8 mouse cellular contexts compared by ENCODE assay signal in the genomic region with DNA sequence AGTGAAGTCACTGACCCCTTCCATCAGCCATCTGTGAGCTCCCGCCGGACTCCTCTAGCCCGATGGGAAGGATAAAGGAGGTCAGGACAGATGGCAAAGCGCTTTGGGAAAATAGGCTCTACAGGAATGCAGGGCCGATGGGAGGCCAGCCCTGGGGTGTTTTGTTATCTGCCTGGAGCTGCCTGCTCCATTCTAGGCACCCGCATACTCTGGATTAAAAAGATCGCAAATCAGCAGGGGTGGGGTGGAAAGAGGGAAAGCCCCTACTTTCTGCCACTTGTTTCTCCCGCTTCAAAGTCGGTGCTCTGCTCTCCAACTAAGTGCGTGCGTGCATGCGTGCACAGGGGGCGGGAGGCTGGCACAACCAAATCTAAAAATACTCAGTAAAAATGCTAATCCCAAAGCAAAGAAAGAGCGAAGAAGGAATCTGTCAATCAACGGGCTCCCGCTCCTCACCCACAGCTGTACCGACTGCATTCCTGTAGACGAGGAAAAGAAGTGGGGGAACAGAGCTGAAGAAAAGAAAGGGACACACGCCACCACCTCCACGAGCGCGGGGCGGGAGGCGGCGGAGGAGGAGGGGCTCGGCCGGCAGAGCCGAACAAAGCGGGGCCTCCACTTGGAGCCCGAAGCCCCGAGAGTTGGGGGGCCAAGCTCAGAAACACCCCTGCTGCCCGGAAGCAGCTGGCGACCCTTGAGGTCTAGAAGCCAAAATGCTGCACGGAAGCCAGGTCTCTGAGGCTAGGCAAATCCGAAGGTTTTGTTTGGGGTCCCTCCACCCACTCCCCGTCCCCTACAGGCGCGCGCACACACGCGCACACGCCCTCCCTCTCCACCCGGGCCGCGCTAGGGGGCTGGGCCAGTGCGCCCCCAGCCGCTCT. TPM values are rescaled to one million over a fixed set of nuclear protein-coding genes. Genes with fewer than 3 reads are reported as not detected.
A peak's percentile ranks its signal among the peaks of the same experiment; 100 is the strongest.
DNase-seq lines count a peak whose midpoint lies in the region; ATAC-seq and TF ChIP-seq lines count a peak whose summit lies in the region.

No protein-coding gene starts in this region.

- no peaks in the 10 kb centered on the region for H3K9me3 ChIP-seq in forebrain, postnatal 0 days (ENCODE audit: low read length)
- no peaks in the 10 kb centered on the region for H3K9me3 ChIP-seq in kidney, postnatal 0 days (replicated peaks; ENCODE audit: low read length)
- H3K9me3 ChIP-seq in lung, embryonic 16.5 days (ENCODE audit: control insufficient read depth, low read length): peaks cover 4% of the 10 kb centered on the region

- peak overlapping the region; percentile 99 for H3K4me2 ChIP-seq in forebrain, postnatal 0 days (ENCODE audit: low read depth)
- peak overlapping the region; percentile 88 for H3K4me2 ChIP-seq in kidney, postnatal 0 days (ENCODE audit: low read length)
- peak overlapping the region; percentile 85 for H3K4me2 ChIP-seq in lung, embryonic 16.5 days (ENCODE audit: low read depth, low read length)

- H3K9ac ChIP-seq in forebrain, postnatal 0 days: peak overlapping the region; percentile 51
- H3K9ac ChIP-seq in kidney, postnatal 0 days (ENCODE audit: low read depth, low read length): peak overlapping the region; percentile 81
- H3K9ac ChIP-seq in lung, embryonic 16.5 days (ENCODE audit: low read length): peak overlapping the region; percentile 97

- H3K4me3 ChIP-seq in testis, adult 2 months (ENCODE audit: control insufficient read depth, low read depth, low read length): peak overlapping the region; percentile 86
- H3K4me3 ChIP-seq in forebrain, postnatal 0 days (ENCODE audit: low read depth, low read length): peak overlapping the region; percentile 62
- peak overlapping the region; percentile 87 for H3K4me3 ChIP-seq in kidney, postnatal 0 days (replicated peaks; ENCODE audit: low read depth, low read length)
- H3K4me3 ChIP-seq in lung, embryonic 16.5 days (ENCODE audit: low read length): peak overlapping the region; percentile 89

- no peaks in the 10 kb centered on the region for H3K36me3 ChIP-seq in testis, adult 2 months (ENCODE audit: control insufficient read depth, insufficient read depth, low read length)
- no peaks in the 10 kb centered on the region for H3K36me3 ChIP-seq in forebrain, postnatal 0 days (ENCODE audit: insufficient read depth)
- H3K36me3 ChIP-seq in kidney, postnatal 0 days (ENCODE audit: insufficient read depth, low read length): no peaks in the 10 kb centered on the region
- H3K36me3 ChIP-seq in lung, embryonic 16.5 days (ENCODE audit: control insufficient read depth, insufficient read depth, low read length): no peaks in the 10 kb centered on the region

- peaks cover 8% of the 10 kb centered on the region for H3K4me1 ChIP-seq in testis, adult 2 months (ENCODE audit: control insufficient read depth, insufficient read depth, low read length)
- peaks cover 24% of the 10 kb centered on the region for H3K4me1 ChIP-seq in forebrain, postnatal 0 days (ENCODE audit: insufficient read depth)
- peaks cover 50% of the 10 kb centered on the region for H3K4me1 ChIP-seq in kidney, postnatal 0 days (replicated peaks; ENCODE audit: insufficient read depth, low read length)
- peaks cover 50% of the 10 kb centered on the region for H3K4me1 ChIP-seq in lung, embryonic 16.5 days (replicated peaks; ENCODE audit: control insufficient read depth, insufficient read depth, low read length)

- TF ChIP-seq POLR2A in testis, adult 2 months (IDR thresholded peaks at IDR 0.05; ENCODE audit: control insufficient read depth, low read depth, low read length): no peak

- ATAC-seq in forebrain, postnatal 0 days: peak; percentile 74
- no peak for ATAC-seq in kidney, postnatal 0 days (replicated peaks; ENCODE audit: low FRiP score, low read depth)
- peak; percentile 10; the same call in 1 of the 2 replicates for ATAC-seq in lung, embryonic 16.5 days (ENCODE audit: low read depth)

- under 1% methylated on average over 46 of the region's 47 CpGs for WGBS in forebrain, postnatal 0 days
- WGBS in kidney, postnatal 0 days: 1% methylated on average over 46 of the region's 47 CpGs
- under 1% methylated on average over 46 of the region's 47 CpGs for WGBS in lung, embryonic 16.5 days

- DNase-seq in testis, postnatal 14 days (ENCODE audit: low spot score): no peak
- DNase-seq in cerebellum, adult 11 months: peak; percentile 35
- DNase-seq in forebrain, postnatal 0 days: peak; percentile 70
- DNase-seq in kidney, postnatal 0 days (ENCODE audit: low spot score): peak; percentile 70
- peak; percentile 73 for DNase-seq in right cerebral cortex, postnatal 25 days
- no peak for DNase-seq in urinary bladder, postnatal 25 days (ENCODE audit: low spot score)

- H3K27ac ChIP-seq in testis, adult 2 months (ENCODE audit: control insufficient read depth, insufficient read depth, low read depth, low read length): peak overlapping the region; percentile 68; the same call in 1 of the 2 replicates
- peak overlapping the region; percentile 64 for H3K27ac ChIP-seq in forebrain, postnatal 0 days (ENCODE audit: low read depth, low read length)
- peak overlapping the region; percentile 98 for H3K27ac ChIP-seq in kidney, postnatal 0 days
- H3K27ac ChIP-seq in lung, embryonic 16.5 days (ENCODE audit: low read length): peak overlapping the region; percentile 99

- no peaks in the 10 kb centered on the region for H3K27me3 ChIP-seq in testis, adult 2 months (ENCODE audit: control insufficient read depth, insufficient read depth, low read length)
- H3K27me3 ChIP-seq in forebrain, postnatal 0 days (ENCODE audit: insufficient read depth, low read length): no peaks in the 10 kb centered on the region
- H3K27me3 ChIP-seq in kidney, postnatal 0 days (ENCODE audit: insufficient read depth, low read length): no peaks in the 10 kb centered on the region
- no peaks in the 10 kb centered on the region for H3K27me3 ChIP-seq in lung, embryonic 16.5 days (ENCODE audit: control insufficient read depth, insufficient read depth, low read depth, low read length)

- TF ChIP-seq CTCF in testis, adult 2 months (IDR thresholded peaks at IDR 0.05; ENCODE audit: control insufficient read depth, insufficient read depth, insufficient replicate concordance, low read depth, low read length): no peak
- TF ChIP-seq CTCF in forebrain, postnatal 0 days (IDR thresholded peaks at IDR 0.05; ENCODE audit: low read depth): no peak
- no peak for TF ChIP-seq CTCF in kidney, postnatal 0 days (IDR thresholded peaks at IDR 0.05; ENCODE audit: low read depth)

RNA-seq across cellular contexts. Expression of a gene that starts 1.0 kb away (rescaled TPM):
- 3.6 and 6.1 TPM in 2 replicates for polyA plus RNA-seq in testis, adult 2 months (2012; rRNA removed)
- total RNA-seq in forebrain, postnatal 0 days (2014; rRNA removed): 16.0 and 17.6 TPM in 2 replicates
- 5.0 and 5.5 TPM in 2 replicates for polyA plus RNA-seq in forebrain, postnatal 0 days (2015; fragmentation: Nextera tagmentation; extraction: Ambion mirVana)
- polyA plus RNA-seq in kidney, postnatal 0 days (2015; fragmentation: Nextera tagmentation; extraction: Ambion mirVana): 19.2 and 20.0 TPM in 2 replicates
- polyA plus RNA-seq in lung, embryonic 16.5 days (2015; fragmentation: Nextera tagmentation; extraction: Ambion mirVana): 18.0 and 19.5 TPM in 2 replicates

Comparison
In these comparisons a context has a peak if more than half of its experiments do, and no peak if none do; other contexts are left out.
1. DNase-seq: peak in cerebellum, adult 11 months (single experiment), forebrain, postnatal 0 days (single experiment), kidney, postnatal 0 days (single experiment) and right cerebral cortex, postnatal 25 days (single experiment); none in testis, postnatal 14 days (single experiment) and urinary bladder, postnatal 25 days (single experiment).
2. Peak in every context shown above with its lines, with median percentiles within 50 percentile points of each other: H3K27ac ChIP-seq, H3K4me3 ChIP-seq, H3K4me2 ChIP-seq and H3K9ac ChIP-seq.